Mouse (Mus musculus) thymus, postnatal 4 days (tissue): ENCODE data around the gene Lamb3.

Experiments used
- DNase-seq: peaks from one replicate; pipeline ENCODE4 v3.0.0; 2021

Lamb3 gene

DNA sequence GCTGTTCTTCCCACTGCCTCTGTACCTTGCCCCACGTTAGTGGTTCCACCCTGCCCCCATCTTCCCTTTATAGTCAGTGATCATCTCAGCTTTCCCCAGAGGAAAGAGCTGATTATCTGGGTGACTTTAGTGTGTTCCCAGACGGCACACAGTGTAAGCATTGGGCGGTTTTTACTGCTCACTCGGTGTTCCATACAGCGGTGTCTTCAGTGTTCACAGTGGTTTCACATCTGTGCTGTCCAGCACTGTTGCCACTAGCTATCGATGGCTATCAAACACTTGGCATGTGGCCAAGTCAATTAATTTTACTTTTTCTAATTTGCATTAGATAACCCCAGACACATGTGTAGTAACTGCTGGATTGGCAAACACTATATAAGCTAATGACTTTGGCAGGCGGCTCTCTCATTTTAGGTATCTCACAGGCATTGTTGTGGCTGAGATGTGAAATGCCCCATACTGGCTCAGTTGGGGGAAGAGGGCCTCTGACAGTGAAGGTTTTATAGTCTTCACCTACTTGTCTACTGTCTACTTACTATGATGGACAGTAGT, 76.8 kb downstream of the Lamb3 start:
- no peak for DNase-seq

DNA sequence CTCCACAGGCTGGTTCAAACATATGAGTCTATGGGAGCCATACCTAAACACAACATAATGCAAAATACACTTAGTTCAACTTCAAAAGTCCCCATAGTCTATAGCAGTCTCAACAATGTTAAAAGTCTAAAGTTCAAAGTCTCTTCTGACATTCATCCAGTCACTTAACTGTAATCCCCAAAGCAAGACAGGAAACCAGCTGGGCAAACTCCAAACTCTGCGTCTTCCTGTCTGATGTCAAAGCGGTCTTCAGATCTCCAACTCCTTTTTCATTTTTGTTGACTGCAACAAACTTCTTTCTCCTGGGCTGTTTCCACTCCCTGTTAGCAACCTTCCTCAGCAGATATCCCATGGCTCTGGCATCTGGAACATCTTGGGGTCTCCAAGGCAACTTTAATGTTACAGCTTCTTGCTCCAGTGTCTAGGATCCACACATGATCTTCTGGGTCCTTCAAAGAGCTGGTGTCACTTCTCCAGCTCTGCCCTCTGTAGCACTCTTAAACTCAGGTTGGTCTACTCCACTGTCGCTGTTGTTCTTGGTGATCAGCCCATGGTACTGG, 78.3 kb downstream of the Lamb3 start:
- peak; percentile 49 for DNase-seq

DNA sequence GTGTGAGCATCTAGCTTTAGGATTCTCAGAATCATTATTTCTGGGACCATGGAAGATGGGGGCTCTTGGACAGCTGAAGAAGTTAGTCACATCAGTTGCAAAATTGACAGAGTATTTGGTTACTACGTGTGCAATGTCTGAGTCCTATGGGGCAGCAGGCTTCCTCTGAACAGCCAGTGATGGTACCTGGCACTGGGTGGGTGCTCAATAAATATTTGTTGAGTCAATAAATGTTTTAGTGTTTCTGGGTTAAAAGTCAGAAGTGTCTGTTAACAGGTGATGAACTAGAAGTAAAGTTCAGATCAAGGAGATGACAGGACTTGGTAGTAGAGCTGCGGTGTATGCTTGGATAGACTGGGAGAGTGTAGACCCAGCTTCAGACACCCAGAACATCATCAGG, 80.1 kb downstream of the Lamb3 start:
- DNase-seq: no peak

DNA sequence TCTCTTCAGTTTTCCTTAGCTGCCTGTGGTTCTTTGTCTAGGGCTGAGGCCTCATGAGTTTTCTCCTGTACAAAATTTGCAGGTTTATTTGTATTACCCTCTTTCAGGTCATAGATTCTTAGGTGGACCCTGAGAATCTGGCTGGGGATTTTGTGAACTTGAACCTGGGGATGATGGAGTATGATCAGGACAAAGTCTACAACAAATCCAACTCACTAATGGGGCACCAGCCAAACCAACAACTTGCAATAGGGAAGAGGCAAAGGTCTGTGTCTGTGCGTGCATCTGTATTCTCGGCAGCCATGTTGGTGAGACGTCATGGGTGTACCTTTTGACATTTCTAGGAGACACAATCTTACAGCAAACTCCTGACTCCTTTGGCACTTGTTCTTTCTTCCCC, 81.6 kb downstream of the Lamb3 start:
- DNase-seq: no peak

DNA sequence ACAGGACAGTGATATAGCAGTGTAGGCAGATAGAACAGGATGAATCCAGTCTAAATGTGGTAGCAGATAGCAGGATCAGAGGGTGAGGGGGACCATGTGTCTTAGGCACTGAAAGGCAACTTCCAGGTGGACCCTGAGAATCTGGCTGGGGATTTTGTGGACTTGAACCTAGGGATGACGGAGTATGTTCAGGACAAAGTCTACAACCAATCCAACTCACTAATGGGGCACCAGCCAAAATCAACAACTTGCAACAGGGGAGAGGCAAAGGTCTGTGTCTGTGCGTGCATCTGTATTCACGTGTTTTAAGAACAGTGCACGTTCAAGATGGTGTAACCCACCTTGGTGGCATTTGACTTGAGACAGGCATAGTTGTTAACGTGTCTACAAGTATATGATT, 82.4 kb downstream of the Lamb3 start:
- DNase-seq: no peak

DNA sequence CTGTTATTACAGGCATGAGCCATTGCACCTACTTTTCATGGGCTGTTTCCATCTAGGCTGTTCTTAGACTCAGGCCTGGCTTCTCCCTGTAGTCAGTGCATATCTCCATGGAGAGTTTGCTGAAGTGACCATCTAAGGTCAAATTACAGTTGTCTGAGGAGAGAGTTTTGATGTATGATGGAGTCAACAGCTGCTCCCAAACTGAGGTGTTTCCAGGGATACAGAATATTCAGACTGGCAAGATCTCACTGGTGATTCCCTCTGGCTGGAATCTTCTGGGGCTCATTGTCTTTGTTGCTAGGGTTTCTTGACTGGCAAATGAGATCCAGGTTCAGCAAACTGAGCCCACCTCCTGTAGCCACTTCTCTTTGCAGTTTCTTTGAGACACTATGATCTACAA, 83.2 kb downstream of the Lamb3 start:
- DNase-seq: no peak

DNA sequence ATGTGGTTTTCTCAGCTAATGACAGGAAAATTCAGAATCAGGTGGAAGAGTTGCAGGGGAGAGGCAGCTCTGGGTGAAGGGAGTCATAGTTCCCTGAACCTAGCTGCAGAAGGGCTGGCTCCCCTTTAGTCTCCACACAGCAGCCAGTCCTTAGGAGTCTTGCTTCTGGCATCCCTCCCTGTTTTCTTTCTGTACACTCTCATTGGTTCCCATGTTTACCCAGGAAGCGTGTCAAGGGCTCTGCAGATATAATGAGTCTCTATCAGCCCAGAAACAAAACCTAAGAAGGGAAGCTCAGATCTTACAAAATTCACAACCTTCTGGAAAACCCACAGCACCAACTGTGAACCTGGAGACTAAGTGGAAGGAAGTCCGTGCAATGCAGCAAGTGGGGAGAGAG, 85.5 kb downstream of the Lamb3 start:
- no peak for DNase-seq

DNA sequence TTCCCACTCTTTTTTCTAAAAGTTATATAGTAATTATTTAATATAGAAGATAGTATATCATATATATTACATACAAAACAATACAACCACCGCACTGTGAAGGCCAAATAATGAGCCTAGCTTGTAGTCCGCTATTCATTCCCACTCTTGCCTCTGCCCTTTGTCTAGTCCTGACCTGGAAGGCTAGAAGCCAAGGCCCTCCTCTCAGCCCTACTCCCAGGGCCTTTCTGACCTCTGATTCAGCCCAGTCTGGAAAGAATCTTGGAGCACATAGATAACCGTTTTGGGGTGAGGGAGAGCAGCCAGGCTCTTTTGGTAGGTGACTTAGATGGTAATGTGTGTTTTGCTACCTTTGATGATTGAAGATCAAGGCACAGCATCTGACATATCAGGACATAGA, 86.4 kb downstream of the Lamb3 start:
- DNase-seq: no peak

DNA sequence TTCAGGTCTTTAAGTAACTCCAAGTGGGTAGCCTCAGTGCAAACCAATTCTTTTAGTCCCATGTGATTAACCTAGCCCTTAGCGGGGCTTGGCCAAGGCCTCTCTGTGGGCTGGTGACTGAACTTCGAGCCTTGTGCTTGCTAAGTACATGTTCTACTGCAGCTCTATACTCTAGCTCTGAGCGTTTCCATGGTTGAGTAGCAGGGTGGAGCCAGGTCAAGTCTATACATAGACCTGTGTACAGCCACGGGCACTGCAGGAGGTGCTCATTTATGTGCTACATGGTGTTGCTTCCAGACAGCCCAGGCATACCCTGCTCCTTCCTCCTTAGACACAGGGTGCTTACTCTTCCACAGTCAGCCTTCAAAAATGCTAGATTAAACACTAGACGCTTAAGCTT, 88.4 kb downstream of the Lamb3 start:
- no peak for DNase-seq

DNA sequence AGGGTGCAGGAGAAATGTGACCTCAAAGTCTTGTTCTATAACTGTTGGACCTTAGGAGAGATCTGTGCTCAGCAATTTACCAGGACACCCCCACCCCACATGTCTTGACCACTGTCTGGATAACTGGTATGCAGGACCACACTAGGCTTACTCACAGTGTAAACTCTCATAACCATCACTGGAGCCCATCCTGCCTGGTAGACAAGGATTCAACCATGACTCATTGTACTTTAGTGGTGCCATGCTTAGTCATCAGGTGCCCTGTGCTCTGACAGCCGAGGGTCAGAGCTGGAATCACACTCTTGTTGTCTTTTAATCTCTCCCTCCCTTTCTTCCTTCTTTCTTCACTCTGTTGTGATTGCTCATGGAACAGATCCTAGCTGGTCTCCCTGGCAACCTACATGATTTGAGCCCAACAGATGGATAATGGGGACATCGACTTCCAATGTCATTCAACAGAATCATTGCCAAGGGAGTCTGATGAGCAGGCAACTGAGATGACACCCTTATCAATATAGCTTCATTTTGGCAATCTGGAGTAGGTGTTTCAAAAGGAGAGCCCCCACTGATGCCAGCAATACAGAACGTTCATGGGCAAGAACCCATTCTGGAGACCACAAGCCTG, 90.8 kb downstream of the Lamb3 start:
- no peak for DNase-seq

DNA sequence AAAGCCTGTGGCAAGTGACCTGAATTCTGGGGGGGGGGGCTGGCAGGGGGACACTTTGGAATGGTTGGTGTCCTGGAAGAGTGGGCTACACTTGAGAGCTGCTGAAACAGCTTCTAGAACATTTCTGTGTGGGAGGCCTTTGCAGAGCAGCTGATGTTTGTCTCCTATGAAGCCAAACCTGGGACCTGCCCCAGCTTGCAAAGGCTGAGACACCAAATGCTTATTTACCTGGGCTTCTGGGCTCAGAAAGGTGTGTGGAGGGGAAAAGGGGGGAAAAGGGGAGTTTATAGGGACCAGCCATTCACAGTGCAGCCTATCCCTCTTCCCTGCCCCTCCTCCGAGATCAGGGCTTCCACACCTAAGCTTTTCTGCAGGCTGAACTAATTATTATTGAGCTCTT, 92.5 kb downstream of the Lamb3 start:
- DNase-seq: no peak

DNA sequence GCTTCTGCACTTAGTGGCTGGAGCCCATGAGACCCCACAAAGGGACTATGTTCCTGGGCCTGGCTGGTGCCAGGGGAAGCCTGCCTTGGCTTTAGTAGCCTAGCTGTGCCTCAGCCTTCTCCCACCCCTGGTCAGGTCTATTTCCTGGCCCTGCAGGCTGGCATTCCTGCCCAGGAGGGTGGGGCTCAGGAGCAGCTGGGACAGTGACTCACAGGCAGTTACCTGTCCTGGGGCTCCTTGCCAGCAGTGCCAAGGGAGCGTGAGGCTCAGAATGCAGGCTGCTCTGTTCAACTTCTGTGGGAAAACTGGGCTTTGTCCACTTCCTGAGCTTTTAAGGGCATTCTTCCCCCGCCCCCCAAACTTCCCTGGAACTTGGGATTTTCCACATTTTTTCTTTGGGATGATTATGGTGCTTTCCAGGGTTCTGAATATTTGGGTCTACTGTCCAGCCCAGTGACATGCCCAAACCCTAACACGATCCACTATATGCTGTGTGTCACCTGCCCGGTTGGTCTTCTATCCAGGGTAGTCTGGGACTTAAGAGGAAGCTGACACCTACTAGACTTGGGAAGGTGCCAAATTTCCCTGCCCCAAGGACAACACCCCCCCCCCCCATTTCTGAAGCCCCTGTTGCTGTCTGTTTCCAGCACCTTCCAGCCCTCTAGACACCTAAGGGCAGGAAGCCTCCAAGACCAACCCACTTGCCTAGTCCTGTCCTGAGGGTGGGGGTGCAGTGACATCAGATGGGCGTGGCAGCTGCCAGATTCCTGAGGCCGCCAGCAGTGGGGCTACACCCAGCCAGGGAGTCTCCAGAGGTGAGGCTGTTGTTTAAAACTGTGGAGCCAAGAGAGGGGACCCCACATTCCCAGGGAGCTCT, 94.0 kb downstream of the Lamb3 start:
- no peak for DNase-seq

DNA sequence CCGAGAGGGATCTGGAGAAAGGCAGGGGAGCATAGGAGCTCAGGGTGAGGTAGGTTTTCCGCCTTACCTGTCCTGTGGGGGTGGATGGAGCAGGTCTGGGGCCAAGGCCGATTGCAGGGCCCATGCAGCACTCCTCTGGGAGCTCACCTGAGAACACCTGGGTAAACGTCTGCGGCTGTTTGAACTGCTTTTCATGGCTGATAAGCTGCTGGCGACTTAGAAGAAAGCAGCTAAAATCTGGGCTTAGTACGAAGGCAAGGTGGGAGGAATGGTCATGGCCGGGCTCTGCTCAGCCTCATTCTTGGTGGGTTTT, 94.5 kb downstream of the Lamb3 start:
- no peak for DNase-seq

DNA sequence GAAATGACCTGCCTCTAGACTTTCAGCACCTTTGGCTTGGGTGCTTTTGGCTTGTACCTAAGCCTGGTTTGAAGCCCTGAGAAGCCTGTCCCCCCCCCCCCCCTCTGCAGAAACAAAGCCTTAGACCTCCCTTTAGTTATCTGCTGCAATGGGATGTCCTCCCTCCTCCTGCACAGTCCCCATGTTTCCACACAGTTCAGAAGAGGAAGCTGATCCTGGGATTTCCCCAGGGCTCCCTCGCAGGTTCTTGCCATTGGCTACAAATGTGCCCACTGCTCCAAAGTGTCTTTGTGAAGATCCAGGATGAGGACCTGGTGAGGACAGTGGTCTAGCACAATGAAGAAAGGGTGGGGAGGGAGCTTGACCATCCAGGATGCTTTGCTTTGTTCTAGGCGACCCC, 95.6 kb downstream of the Lamb3 start:
- no peak for DNase-seq

DNA sequence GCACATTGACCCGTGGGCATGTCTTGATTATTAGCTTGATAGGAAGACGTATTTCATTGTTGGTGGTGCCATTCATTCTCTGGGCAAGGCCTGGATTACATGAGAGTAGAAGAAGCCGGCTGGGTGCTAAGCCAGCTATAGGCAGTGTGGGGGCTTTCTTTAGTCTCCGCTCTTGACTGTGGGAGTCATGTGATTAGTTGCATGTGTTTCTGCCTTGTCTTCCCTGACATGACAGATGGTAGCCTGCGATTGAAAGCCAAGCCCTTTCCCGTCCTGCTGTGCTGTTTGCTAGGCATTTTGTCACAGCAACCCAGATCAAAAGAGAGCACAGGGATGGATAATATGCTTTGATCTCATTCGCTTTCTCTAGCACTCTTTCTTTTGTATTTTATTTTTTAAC, 97.9 kb downstream of the Lamb3 start:
- no peak for DNase-seq

DNA sequence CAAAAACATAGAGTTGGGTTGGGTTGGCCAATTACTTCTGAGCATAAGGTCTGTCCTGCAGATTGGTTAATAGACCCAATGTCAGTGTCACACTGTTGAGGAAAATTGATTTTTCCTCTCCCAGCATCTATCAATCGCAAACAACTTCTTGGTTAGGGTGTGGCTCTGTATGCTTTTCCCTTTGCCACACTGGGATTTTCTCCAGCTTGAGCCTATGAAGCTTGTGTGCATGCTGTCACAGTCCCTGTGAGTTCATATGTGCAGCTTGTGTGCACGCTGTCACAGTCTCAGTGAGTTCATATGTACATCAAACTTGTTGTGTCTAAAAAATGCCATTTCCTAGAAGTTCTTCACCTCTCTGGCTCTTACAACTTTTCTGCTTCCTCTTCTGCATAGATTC, 99.3 kb downstream of the Lamb3 start:
- no peak for DNase-seq

DNA sequence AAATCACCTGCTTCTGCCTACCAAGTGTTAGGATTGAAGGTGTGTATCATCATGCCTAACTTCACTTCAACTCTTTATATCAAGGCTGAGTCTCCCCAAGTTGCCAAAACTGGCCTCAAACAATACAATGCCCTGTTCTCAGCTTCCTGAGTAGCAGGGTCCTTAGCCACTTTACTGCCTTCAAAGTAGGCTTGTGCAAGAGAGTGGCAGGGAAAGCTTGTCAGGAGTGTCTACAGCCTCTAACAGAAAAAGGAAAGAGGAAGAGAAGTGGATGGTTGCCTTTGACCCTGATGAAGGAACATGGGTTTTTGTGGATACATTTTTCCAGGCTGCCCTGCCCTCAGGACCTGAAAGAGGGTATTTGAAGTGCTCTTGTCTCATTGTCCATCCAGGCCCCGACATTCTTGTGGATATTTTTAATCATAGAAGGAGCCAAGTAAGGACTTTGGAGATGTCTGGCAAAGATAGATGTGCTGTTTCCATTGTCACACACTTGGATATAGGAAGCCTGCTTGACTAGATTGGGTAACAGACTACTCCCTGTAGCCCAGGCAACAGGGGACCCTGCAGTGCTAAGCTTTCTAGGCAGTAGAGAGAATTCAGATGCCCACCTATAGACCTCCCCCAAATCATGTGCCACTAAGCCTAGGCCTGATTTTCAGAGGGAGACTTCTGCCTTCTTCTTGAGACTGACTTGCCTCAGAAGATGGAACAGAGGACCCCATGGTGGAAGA, 102.5 kb downstream of the Lamb3 start:
- DNase-seq: no peak

DNA sequence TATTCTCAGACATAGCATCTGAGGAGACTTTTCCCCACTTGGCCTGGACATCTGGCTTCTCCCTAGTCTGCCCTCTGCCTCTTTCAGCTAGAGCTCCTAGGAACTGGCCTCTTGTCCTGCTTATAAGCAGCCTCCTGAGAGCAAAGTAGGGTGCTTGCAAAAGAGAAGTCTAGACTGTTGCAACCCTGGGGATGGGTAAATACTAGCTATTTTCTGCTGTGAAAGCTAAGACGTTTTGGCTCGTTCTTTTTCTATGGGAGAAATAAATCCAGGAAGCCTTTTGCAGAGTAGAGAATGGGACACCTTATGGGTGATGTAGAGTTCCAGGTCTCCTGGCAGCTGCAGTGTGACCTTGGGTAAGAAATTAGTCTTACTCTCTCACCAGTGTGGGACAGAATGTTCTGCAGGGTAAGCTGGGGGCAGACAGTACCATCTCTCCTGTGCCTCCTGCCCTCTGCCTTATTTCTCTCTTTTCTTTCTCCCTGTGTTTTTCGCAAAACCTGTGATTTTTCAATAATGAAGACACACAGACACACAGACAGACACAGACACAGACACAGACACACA, 103.1 kb downstream of the Lamb3 start:
- DNase-seq: no peak

DNA sequence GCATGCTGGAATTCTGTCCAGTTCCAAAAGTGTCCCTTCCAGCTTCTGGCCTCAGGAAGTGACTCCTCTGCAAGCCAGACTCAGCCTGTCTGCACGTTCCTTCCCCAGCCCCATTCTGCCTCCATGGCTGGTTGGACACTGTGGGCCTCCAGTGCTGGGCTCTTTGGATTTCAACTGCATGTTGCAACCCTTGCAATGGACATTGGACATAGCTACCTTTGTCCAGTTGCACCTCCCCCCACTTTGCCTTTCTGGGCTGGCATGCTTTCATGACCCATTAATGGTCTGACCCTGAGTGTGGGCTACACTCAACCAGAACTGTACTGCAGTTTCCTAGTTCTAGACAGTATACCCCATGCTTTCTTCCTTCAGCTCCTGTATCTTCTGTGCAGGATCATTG, 104.1 kb downstream of the Lamb3 start:
- DNase-seq: no peak

DNA sequence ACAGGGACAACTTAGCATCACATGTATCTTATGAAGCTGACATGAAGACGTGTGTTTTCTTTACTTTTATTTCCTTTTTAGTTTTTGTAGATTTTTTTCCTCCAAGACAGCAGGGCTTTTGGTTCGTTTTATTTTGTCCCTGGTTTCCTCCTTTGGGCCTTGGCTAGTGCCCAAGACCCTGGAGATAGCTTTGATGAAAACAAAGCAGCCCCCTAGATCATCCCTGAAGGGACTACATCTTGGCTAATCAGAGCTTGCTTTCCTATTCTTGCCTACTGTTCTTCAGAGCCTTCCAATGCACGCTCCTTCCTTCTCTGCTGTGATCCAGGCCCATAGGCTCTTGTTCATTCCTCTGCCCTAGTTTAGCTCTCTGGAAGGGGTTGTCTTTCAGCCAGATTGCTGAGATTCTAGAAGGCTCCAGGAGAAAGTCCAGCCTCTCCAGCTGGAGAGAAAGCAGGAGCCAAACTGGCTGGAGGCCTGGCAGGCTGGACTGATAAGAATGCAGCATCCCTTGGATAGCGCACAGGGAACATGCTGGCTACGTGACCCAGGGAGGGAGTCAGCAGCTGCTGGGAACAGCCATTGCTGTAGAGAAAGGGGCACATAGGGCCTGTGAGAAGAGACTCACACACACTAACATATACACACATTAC, 108.3 kb downstream of the Lamb3 start:
- no peak for DNase-seq

DNA sequence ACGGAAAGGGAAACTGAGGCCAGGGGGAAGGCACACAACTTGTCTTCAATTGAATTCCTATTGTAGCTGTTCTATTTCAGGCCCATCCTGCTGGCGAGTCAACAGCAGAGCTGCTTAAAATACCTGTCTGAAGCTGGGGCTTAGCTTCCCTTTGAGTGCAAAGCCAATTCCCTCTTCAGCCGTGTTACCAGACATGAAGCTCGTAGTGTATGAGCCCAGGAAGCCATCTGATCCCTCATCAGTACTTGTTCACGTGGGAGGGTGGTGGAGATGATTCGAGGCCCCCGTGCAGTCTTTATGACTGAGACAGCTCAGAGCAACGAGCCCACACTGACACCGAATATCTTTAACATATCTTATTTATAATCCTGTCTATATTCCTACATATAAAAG, 108.9 kb downstream of the Lamb3 start:
- DNase-seq: no peak

DNA sequence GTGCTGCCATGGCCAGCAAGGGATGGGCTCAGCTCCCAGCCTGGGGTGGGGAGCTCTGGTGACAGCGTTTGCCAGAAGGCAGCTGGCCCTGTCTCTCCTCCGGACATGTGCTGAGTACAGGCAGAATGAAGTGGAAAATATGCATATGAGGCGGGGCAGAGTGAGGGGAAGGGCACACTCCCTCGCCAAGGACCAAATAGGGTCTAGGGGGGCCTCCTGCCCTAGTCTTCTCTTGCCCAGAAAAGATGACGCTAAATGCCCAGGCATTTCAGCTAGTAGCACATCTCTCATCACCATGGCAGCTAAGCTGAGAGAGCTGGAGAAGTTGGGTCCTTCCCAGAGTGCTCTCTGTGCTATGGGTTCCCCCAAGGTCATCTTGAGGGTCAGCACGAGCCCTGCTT, 109.7 kb downstream of the Lamb3 start:
- DNase-seq: no peak

DNA sequence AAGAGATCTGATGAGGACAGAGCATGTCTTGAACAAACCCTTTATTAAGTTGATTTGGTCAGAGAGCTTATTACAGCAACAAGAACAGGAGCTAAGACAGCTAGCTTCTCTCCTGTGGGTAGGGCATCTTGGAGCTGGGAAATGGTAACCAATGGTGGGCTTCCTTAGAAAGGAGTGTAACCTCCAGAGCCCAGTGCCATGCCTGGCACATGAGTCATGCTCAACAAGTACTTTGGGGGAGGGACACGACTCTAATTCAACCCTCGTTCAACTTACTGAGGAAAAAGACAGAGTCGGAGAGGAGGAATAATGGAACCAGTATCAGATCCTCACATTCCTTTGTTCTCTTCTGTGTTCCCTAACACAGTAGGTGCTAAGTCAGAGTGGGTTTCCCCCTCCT, 112.2 kb downstream of the Lamb3 start:
- DNase-seq: no peak
